Mouse (Mus musculus) stomach, postnatal 0 days (tissue): ENCODE data around the gene Anxa1.

ENCODE experiments used
- CTCF ChIP-seq: IDR thresholded peaks from 2 replicates; pipeline ENCODE4 v1.5.1; 2016; ENCODE audit warnings: antibody characterized with exemption, low read depth, mild to moderate bottlenecking, moderate library complexity
- EP300 ChIP-seq: optimal IDR thresholded peaks from 2 replicates; pipeline ENCODE3; 2016; ENCODE audit warnings: antibody characterized with exemption

GRCm38 (mm10) chr19:20411276-20411675 lies 20.5 kb upstream of the Anxa1 start:
- TF ChIP-seq CTCF (no peak), EP300 (no peak)
